Mouse (Mus musculus): ENCODE measurements around the gene Pikfyve. TPM values are rescaled to one million over a fixed set of nuclear protein-coding genes. Genes with fewer than 3 reads are reported as not detected.

Gene Pikfyve
- polyA plus RNA-seq (2014; fragmentation: Nextera tagmentation; extraction: Ambion mirVana) = 20.4 and 24.2 TPM in 2 replicates

DNA sequence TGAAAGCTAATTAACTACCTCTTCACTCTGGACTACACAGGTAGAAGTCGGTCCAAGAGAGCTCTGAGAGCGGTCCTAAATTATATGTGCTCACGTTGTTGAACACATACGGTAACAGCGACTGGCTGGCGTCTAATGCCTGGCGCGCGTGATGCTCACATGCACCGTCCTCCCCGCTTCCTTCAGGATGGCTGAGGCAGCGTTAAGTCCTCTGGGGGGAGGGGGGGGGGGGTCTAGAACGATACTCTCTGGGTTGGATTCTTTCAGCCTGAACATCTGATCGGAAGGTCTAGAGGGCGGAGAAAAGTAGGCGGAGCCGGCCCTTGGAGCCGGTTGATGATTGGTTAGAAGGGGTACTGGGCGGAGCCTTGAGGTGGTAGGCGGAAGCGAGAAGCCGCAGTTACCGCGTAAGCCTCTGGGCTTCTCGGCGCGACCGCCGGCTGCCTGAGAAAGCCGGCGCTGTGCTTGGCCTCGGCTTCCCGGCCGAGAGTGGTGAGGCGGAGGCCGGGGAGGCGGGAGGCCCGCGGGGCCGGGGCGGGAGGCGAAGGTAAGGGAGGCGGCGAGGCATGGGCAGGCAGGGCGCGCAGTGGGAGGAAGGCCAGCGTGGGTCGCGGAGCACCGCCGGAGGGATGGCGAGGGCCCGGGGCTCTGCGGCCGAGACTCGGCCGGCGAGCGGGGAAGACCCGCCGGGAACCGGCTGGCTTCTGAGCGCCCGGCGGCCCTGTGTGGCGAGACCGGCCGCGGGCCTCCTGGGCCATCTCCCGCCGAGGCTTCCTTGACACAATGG, at the start of gene Pikfyve, which contains the start of gene Idh1:
Gene Pikfyve (plus strand): TSS at position 397 of the 787 bp plus-strand sequence.
Gene Idh1 (minus strand): TSS at position 214 of the 787 bp plus-strand sequence.
- WGBS = 0% methylated on average over 68 of the region's 71 CpGs

DNA sequence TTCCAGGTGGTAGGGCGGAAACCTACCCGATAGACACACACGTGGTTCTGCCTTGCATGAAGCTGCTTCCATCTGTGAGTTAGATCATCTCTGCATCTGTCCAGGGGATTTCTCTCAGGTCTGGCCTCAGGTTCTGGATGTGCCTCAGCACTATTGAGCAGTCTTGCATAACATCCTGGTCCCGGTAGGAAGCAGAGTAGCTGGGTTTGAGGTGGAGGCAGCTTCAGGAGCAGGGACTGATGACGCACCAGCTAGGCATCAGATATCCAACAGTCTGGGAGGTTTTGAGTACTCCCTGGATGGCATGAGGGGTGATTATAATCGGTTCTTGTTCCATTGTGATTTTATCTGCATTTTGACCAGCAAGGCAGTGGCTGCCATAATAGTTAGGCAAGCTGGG, 48.9 kb upstream of the Pikfyve start:
- no peaks in the 10 kb centered on the region for H3K36me3 ChIP-seq (ENCODE audit: control insufficient read depth, insufficient read depth, low read length)
- H3K4me3 ChIP-seq (ENCODE audit: low read depth, low read length) = no peak overlapping the region
- ATAC-seq (replicated peaks; ENCODE audit: low FRiP score) (no peak), DNase-seq (ENCODE audit: low spot score) (no peak)
- WGBS = 85% methylated on average over 6 of the region's 6 CpGs
- no peak overlapping the region for H3K4me2 ChIP-seq (ENCODE audit: low read depth, low read length, severe bottlenecking)
- no peak overlapping the region for H3K27ac ChIP-seq (ENCODE audit: low read depth, low read length)
- H3K9ac ChIP-seq (ENCODE audit: low read length) = no peak overlapping the region
- no peaks in the 10 kb centered on the region for H3K4me1 ChIP-seq (replicated peaks; ENCODE audit: control insufficient read depth, insufficient read depth, low read length)
- no peaks in the 10 kb centered on the region for H3K9me3 ChIP-seq (ENCODE audit: control insufficient read depth, low read length)
- H3K27me3 ChIP-seq (ENCODE audit: control insufficient read depth, insufficient read depth, low read length) = no peaks in the 10 kb centered on the region

More for the DNA sequence above, at the start of gene Pikfyve, which contains the start of gene Idh1:
- DNase-seq (ENCODE audit: low spot score) (peak; percentile 98), ATAC-seq (replicated peaks; ENCODE audit: low FRiP score) (peak; percentile 98)
- H3K4me2 ChIP-seq (ENCODE audit: low read depth, low read length, severe bottlenecking) = peak within 1 kb of the TSS; percentile 79
- peaks cover 6% of the 10 kb centered on the region; the same call in 1 of the 2 replicates for H3K4me1 ChIP-seq (replicated peaks; ENCODE audit: control insufficient read depth, insufficient read depth, low read length)
- H3K9me3 ChIP-seq (ENCODE audit: control insufficient read depth, low read length) = no peaks in the 10 kb centered on the region
- peak within 1 kb of the TSS; percentile 74 for H3K4me3 ChIP-seq (ENCODE audit: low read depth, low read length)
- peak within 1 kb of the TSS; percentile 80 for H3K27ac ChIP-seq (ENCODE audit: low read depth, low read length)
- no peaks in the 10 kb centered on the region for H3K27me3 ChIP-seq (ENCODE audit: control insufficient read depth, insufficient read depth, low read length)
- H3K36me3 ChIP-seq (ENCODE audit: control insufficient read depth, insufficient read depth, low read length) = no peaks in the 10 kb centered on the region
- peak within 1 kb of the TSS; percentile 73 for H3K9ac ChIP-seq (ENCODE audit: low read length)

DNA sequence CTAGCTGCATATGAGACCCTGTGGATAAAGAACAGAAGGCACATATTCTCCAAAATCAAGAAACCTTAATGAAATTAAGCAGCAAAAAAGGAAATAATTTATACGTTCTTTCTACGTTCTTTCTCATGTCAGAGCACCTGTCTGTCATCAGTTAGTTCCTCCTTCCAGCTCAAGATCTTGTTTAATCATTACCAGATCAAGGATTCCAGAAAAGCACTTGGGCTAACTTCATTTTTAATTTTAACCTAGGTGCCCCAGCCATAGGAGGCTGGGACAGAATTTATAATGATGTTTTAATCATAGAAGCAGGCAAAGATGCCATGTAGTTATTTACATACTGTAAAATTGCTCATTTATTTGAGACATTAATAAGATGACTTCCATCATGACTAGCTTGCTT, 41.7 kb upstream of the Pikfyve start:
- Histone ChIP-seq H3K4me2 (ENCODE audit: low read depth, low read length, severe bottlenecking) (no peak overlapping the region), H3K36me3 (ENCODE audit: control insufficient read depth, insufficient read depth, low read length) (no peaks in the 10 kb centered on the region), H3K9ac (ENCODE audit: low read length) (no peak overlapping the region), H3K27ac (ENCODE audit: low read depth, low read length) (no peak overlapping the region), H3K4me1 (replicated peaks; ENCODE audit: control insufficient read depth, insufficient read depth, low read length) (no peaks in the 10 kb centered on the region), H3K4me3 (ENCODE audit: low read depth, low read length) (no peak overlapping the region), H3K9me3 (ENCODE audit: control insufficient read depth, low read length) (no peaks in the 10 kb centered on the region), H3K27me3 (ENCODE audit: control insufficient read depth, insufficient read depth, low read length) (no peaks in the 10 kb centered on the region)
- WGBS = 85% methylated on average over 2 of the region's 2 CpGs
- ATAC-seq (replicated peaks; ENCODE audit: low FRiP score) (no peak), DNase-seq (ENCODE audit: low spot score) (no peak)

DNA sequence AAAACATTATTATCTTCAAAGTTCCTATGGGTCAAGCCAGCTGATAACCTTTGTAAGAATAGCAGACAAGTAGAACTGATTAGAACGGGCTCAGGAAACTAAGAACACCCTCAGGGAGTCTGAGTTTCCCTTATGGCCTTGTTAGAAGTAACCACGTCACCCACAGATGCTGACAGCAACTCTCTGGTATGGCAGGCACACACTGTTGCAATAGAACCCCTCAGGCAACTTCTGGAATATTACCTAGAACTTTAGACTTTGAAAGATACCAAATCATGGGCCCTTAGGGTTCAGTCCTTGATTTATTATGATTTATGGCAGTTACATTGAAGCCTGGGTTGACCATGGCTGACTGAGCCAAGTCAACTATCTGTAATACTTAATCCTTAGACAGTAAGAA, 39.9 kb upstream of the Pikfyve start:
- DNase-seq (ENCODE audit: low spot score) (no peak), ATAC-seq (replicated peaks; ENCODE audit: low FRiP score) (no peak)
- Histone ChIP-seq H3K4me1 (replicated peaks; ENCODE audit: control insufficient read depth, insufficient read depth, low read length) (no peaks in the 10 kb centered on the region), H3K4me3 (ENCODE audit: low read depth, low read length) (no peak overlapping the region), H3K27ac (ENCODE audit: low read depth, low read length) (no peak overlapping the region), H3K9me3 (ENCODE audit: control insufficient read depth, low read length) (no peaks in the 10 kb centered on the region), H3K9ac (ENCODE audit: low read length) (no peak overlapping the region), H3K27me3 (ENCODE audit: control insufficient read depth, insufficient read depth, low read length) (no peaks in the 10 kb centered on the region), H3K4me2 (ENCODE audit: low read depth, low read length, severe bottlenecking) (no peak overlapping the region), H3K36me3 (ENCODE audit: control insufficient read depth, insufficient read depth, low read length) (no peaks in the 10 kb centered on the region)
- WGBS = 67% methylated on average over 2 of the region's 2 CpGs

DNA sequence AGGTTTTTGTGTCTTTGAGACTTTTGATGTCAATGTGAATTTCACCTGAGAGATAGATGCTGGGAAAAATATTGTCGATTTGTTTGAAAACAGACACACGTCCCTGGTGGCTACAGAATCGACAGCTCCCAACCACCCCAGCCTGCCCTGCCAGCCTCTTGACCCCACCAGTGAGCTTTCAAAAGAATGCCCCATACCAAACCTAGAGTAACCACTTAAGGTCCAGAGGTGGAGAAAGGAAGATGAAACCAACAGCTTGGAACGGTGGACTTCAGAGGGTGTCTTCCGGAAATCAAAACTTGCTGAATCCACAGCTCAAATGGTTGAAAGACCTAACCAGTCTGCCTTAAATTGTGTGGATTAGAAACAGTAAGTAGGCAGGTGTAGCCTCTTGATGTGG, 39.2 kb upstream of the Pikfyve start:
- H3K27me3 ChIP-seq (ENCODE audit: control insufficient read depth, insufficient read depth, low read length) = no peaks in the 10 kb centered on the region
- H3K36me3 ChIP-seq (ENCODE audit: control insufficient read depth, insufficient read depth, low read length) = no peaks in the 10 kb centered on the region
- DNase-seq (ENCODE audit: low spot score) = no peak
- no peak for ATAC-seq (replicated peaks; ENCODE audit: low FRiP score)
- H3K4me2 ChIP-seq (ENCODE audit: low read depth, low read length, severe bottlenecking) = no peak overlapping the region
- H3K4me3 ChIP-seq (ENCODE audit: low read depth, low read length) = no peak overlapping the region
- H3K27ac ChIP-seq (ENCODE audit: low read depth, low read length) = no peak overlapping the region
- no peaks in the 10 kb centered on the region for H3K9me3 ChIP-seq (ENCODE audit: control insufficient read depth, low read length)
- no peaks in the 10 kb centered on the region for H3K4me1 ChIP-seq (replicated peaks; ENCODE audit: control insufficient read depth, insufficient read depth, low read length)
- no peak overlapping the region for H3K9ac ChIP-seq (ENCODE audit: low read length)
- 96% methylated on average over 5 of the region's 5 CpGs for WGBS

DNA sequence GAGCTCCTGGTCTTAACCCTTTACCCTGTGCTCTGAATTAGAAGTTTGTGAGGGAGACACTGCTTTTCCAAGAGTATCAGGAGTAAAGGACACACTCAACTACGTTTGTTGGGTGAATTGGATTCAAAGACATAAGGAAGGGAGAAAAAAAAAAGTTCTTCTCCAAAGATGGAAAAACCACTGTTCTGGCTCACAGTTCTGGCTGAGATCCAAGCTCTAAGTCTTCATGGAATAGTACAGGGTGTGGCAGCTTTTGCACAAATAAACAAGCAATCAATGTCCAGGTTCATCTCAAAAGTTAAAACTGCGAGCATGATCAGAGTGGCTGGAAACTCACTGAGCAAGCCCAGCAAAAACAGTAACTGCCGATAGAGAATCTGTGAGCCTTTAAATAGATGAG, 38.5 kb upstream of the Pikfyve start:
- ATAC-seq (replicated peaks; ENCODE audit: low FRiP score) = no peak
- no peaks in the 10 kb centered on the region for H3K9me3 ChIP-seq (ENCODE audit: control insufficient read depth, low read length)
- no peaks in the 10 kb centered on the region for H3K4me1 ChIP-seq (replicated peaks; ENCODE audit: control insufficient read depth, insufficient read depth, low read length)
- H3K4me2 ChIP-seq (ENCODE audit: low read depth, low read length, severe bottlenecking) = no peak overlapping the region
- no peak overlapping the region for H3K27ac ChIP-seq (ENCODE audit: low read depth, low read length)
- no peak for DNase-seq (ENCODE audit: low spot score)
- no peak overlapping the region for H3K9ac ChIP-seq (ENCODE audit: low read length)
- WGBS = 90% methylated on average over 3 of the region's 3 CpGs
- no peak overlapping the region for H3K4me3 ChIP-seq (ENCODE audit: low read depth, low read length)
- no peaks in the 10 kb centered on the region for H3K27me3 ChIP-seq (ENCODE audit: control insufficient read depth, insufficient read depth, low read length)
- no peaks in the 10 kb centered on the region for H3K36me3 ChIP-seq (ENCODE audit: control insufficient read depth, insufficient read depth, low read length)

DNA sequence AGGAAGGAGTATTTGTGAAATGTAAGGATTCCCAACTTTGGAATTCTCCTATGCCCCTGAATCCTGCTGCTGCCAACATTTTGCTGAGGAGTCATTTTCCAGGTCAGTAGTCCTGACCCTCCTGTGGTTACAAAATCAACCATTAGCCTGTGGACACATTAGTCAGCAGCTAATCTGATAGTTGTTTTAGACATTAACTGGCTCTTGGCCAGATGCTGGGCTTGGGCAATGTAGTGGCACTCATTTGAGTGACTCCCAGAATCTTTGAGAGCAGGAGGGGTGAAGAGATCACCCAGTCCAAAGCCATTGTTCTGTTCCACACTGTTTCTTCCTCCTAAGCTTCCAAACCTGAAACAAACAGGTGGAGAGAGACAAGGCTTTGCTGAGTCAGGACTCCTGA, 31.7 kb upstream of the Pikfyve start:
- no peak for ATAC-seq (replicated peaks; ENCODE audit: low FRiP score)
- H3K4me1 ChIP-seq (replicated peaks; ENCODE audit: control insufficient read depth, insufficient read depth, low read length) = no peaks in the 10 kb centered on the region
- no peak overlapping the region for H3K4me3 ChIP-seq (ENCODE audit: low read depth, low read length)
- no peaks in the 10 kb centered on the region for H3K27me3 ChIP-seq (ENCODE audit: control insufficient read depth, insufficient read depth, low read length)
- H3K27ac ChIP-seq (ENCODE audit: low read depth, low read length) = no peak overlapping the region
- no peaks in the 10 kb centered on the region for H3K9me3 ChIP-seq (ENCODE audit: control insufficient read depth, low read length)
- H3K4me2 ChIP-seq (ENCODE audit: low read depth, low read length, severe bottlenecking) = no peak overlapping the region
- no peak overlapping the region for H3K9ac ChIP-seq (ENCODE audit: low read length)
- no peak for DNase-seq (ENCODE audit: low spot score)
- peaks cover 7% of the 10 kb centered on the region; the same call in 1 of the 2 replicates for H3K36me3 ChIP-seq (ENCODE audit: control insufficient read depth, insufficient read depth, low read length)

DNA sequence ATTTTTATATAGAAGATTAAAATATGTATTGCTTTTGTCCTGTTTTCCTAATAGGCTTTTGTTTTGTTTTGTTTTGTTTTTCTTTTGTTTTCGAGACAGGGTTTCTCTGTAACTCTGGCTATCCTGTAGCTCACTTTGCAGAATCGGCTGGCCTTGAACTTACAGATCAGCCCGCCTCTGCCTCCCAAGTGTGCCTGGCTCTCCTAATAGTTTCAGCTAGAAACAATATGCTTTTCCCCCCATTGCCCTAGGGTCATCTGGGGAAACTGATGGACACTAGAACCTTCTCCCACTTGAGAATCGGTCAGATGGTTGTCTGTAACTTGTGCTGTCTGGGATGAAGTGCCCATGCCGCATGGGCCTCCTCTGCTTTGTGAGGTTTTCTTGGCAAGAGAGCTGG, 30.4 kb upstream of the Pikfyve start:
- H3K4me3 ChIP-seq (ENCODE audit: low read depth, low read length) = no peak overlapping the region
- DNase-seq (ENCODE audit: low spot score) = no peak

DNA sequence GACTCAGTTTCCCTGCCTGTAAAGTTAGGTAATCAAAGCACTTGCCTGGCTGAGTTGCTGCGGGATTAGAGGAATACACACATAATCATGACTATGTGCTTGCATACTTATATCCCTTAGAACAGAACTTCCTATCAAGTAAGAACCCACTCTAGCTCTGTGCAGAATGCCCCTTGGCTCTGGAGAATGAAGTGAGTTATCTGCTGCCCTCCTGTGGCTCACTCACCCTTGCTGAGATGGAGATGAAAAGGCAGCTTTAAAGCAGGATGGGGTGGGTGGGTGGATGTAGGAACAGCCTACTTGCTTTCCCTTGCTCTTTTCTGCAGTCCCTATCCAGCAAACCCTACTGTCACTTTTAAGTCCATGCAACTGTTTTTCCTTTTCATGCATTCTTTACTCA, 24.3 kb upstream of the Pikfyve start:
- 94% methylated on average over 1 of the region's 1 CpGs for WGBS
- ATAC-seq (replicated peaks; ENCODE audit: low FRiP score) (no peak), DNase-seq (ENCODE audit: low spot score) (no peak)
- Histone ChIP-seq H3K9me3 (ENCODE audit: control insufficient read depth, low read length) (no peaks in the 10 kb centered on the region), H3K27ac (ENCODE audit: low read depth, low read length) (no peak overlapping the region), H3K4me2 (ENCODE audit: low read depth, low read length, severe bottlenecking) (no peak overlapping the region), H3K4me1 (replicated peaks; ENCODE audit: control insufficient read depth, insufficient read depth, low read length) (no peaks in the 10 kb centered on the region), H3K36me3 (ENCODE audit: control insufficient read depth, insufficient read depth, low read length) (peaks cover 41% of the 10 kb centered on the region), H3K4me3 (ENCODE audit: low read depth, low read length) (no peak overlapping the region), H3K27me3 (ENCODE audit: control insufficient read depth, insufficient read depth, low read length) (no peaks in the 10 kb centered on the region), H3K9ac (ENCODE audit: low read length) (no peak overlapping the region)

More for the DNA sequence above, 30.4 kb upstream of the Pikfyve start:
- Histone ChIP-seq H3K4me1 (replicated peaks; ENCODE audit: control insufficient read depth, insufficient read depth, low read length) (no peaks in the 10 kb centered on the region), H3K27ac (ENCODE audit: low read depth, low read length) (no peak overlapping the region), H3K4me2 (ENCODE audit: low read depth, low read length, severe bottlenecking) (no peak overlapping the region), H3K9me3 (ENCODE audit: control insufficient read depth, low read length) (no peaks in the 10 kb centered on the region), H3K9ac (ENCODE audit: low read length) (no peak overlapping the region), H3K27me3 (ENCODE audit: control insufficient read depth, insufficient read depth, low read length) (no peaks in the 10 kb centered on the region), H3K36me3 (ENCODE audit: control insufficient read depth, insufficient read depth, low read length) (peaks cover 16% of the 10 kb centered on the region)
- 93% methylated on average over 5 of the region's 5 CpGs for WGBS
- no peak for ATAC-seq (replicated peaks; ENCODE audit: low FRiP score)
